Mouse (Mus musculus) kidney, adult 9 months (tissue): ENCODE results near the gene Rnf220.

Experiments
- DNase-seq: peaks from one replicate; pipeline ENCODE4 v3.0.0; 2022

Rnf220 gene

GRCm38 (mm10) chr4:117373324-117374077 is 123.4 kb downstream of the Rnf220 start:
- no peak for DNase-seq

DNA sequence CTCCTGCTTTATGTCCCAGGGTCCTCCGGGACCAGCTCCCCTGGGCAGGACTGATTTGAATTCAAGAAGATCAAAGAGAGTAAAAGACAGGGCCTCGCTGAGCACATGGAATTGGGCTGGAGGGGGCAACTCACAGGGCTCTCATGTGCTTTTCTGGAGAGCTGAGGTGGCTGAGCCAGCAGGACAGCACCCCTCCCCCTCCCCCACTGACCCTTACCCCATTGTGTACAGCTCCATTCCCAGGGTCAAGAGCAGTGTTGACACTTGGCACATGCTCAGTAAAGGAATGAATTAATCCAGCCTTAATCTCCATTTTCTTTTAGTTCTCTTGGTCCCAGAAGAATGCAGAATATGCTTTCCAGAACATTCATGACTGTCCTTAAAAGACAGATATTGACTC is 125.0 kb downstream of the Rnf220 start:
- DNase-seq, result peak; percentile 26

DNA sequence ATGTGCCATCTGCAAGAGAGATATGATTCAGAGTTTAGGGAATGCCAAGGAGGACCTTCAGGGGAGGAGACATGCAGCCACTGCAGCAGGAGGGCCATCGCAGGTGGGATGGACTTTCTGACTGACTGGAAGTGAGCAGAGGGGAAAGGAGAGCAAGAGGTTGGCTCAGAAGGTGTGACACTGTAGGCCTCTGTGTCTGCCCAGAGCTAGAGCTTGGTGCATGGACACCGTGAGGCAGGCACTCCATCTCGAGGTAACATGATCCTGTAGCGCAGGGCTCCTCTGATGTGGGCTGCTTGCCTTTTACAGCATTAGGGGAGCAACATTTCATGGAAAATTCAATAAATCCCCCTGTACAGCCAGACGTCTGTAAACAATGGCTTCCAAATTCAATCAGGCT is 126.5 kb downstream of the Rnf220 start:
- no peak for DNase-seq

GRCm38 (mm10) chr4:117369571-117369970 is 127.3 kb downstream of the Rnf220 start:
- no peak for DNase-seq

DNA sequence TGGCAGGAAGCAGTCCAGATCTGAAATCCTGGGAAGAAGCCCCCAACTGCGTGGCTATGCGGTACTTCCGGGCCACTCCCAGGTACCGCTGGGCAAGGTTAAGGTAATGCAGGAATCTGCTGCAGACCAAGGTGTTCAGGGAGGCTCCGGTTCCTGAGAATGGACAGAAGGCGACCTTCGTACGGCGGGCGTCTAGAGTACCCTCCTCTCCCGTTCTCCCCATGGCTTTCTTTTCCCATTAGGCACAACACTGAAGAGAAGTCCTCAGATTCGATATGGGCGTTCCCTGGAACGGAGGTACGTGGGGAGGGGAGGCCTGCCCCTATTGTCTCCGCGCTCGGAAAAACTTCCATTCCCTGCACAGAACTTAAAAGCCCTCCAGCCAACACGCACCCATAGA is 129.5 kb downstream of the Rnf220 start:
- DNase-seq, result no peak

GRCm38 (mm10) chr4:117362085-117362484 is 134.8 kb downstream of the Rnf220 start:
- DNase-seq, result no peak

DNA sequence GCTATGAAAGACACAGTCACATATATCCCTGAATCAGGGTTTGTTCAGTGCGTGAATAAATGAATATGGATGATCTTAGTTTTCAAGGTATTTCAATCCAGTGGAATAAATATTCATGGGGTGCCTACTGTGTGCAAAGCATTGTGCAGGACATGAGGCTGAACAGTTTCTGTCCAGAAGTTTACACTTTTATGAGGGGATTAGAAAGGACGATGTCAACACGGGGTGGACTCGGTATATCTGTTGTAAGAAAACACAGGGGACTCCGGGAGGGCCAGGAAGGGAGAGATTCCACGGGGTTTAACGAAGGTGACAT is 135.3 kb downstream of the Rnf220 start:
- no peak for DNase-seq

- no peak for DNase-seq
Observed at GRCm38 (mm10) chr4:117360713-117361557, 135.9 kb downstream of the Rnf220 start.

DNA sequence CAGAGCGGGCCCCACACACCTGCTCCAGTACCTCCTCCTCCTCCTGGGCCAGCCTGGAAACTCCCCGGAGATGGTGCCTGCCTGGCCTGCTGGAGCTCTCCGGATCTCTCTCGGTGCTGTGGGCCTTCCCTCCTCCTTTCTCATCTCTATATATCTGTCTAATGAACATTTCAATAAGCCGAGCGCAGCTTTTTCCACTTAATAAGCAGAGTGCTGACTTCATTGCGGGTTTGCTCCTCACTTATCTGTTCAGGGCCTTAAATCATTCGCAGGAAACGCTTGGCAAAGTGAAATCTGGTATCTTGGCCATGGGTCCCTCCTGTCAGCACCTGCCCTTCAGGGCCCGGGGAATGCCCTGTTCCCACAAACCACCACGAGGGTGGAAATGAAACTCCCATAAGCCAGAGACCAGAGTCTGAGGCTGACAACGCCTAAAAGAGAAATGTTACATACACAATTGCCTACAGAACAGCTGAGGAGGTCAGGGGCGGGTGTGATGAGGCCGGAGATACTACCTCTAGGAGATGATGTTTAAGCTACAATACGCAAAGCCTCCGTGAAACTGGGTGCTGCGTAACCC is 137.0 kb downstream of the Rnf220 start:
- no peak for DNase-seq

GRCm38 (mm10) chr4:117357917-117358316 is 138.9 kb downstream of the Rnf220 start:
- no peak for DNase-seq

GRCm38 (mm10) chr4:117357104-117357503 is 139.7 kb downstream of the Rnf220 start:
- DNase-seq, result no peak

- DNase-seq, result peak; percentile 6
Observed at GRCm38 (mm10) chr4:117356223-117356622, 140.6 kb downstream of the Rnf220 start.

DNA sequence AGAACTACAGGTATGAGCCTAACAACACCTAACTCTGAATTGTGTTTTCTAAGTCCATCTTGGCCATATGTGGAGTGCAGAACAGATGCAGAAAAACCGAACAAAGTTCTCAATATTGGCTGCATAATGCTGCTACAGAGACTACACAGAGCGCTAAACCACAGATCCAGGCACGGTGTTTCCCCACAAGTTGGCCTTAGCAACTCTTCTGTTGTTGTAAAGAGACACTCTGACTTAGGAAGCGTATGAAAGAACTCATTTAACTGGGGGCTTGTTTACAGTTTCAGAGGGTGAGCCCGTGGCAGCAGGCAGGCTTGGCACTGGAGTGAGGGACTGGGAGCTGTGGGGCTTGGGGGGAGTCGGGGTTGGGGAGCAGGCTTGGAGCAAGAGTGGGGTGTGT is 142.2 kb downstream of the Rnf220 start:
- DNase-seq, result no peak

DNA sequence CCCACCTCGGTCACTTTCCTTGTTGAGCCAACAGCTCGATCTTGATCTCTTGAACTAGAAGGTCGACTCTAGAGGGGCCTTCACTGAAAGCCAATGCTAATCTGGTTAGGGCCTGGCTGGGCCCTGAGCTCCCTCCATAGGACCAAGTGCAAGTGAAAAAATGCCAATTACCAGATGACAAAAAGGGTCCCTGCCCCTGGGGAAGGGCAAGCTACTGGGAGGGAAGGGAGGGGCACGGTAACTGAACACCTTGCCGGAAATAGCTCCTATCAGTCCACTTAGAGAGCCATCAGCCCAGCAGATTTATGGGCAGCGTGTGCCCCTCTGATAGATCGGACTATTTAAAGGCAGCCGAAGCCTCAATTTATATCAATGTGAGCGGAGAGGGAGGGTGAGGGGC is 143.9 kb downstream of the Rnf220 start:
- DNase-seq, result no peak

- peak; percentile 24 for DNase-seq
Observed at GRCm38 (mm10) chr4:117352071-117352470, 144.8 kb downstream of the Rnf220 start.

DNA sequence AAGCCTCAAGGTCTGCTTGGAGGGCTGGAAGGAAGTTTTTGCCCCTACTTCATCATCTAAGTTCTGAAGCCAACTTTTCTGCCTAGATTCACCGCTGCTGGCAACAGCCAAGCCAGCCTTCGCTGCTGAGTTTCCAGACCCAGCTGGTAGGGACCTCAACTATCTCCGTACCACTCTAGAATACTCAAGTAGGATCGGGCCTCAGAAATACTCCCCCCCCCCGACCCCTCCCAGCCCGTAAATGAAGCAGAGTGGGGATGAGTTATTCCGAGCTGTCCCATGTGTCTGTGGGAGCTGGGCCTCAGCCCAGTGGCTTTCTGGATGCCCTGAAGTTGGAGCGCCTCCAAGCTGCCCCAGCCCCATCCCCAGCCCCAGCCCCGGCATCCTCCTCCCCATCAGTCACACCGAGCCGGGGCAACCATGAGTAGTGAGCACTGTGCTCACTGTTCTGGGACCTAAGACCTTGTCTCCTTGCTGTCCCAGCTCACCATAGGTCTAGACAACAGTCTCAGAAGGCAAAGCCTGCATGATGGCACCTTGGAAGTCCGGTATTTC is 146.6 kb downstream of the Rnf220 start:
- DNase-seq, result no peak

- DNase-seq, result no peak
Observed at GRCm38 (mm10) chr4:117349327-117349726, 147.5 kb downstream of the Rnf220 start.

- peak; percentile 49 for DNase-seq
Observed at GRCm38 (mm10) chr4:117346025-117346424, 150.8 kb downstream of the Rnf220 start.

DNA sequence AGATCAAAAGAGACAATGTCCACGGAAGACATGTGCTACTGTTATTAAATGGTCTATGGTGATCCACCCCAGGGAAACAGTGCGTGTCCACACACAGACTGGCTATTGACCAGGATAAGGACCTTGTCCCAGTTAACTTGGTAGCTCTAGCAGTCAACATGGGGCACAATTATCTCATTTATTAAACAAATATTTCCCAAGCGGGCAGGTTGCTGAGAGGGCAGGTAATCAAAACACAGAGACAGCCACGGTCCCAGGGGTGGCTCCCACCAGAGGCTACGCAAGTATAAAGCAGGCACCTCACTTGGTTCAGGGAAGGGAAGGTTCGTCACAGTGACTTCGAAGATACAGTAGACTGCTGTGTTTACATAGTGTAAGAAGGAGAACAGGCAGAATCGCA is 153.5 kb downstream of the Rnf220 start:
- DNase-seq, result no peak

DNA sequence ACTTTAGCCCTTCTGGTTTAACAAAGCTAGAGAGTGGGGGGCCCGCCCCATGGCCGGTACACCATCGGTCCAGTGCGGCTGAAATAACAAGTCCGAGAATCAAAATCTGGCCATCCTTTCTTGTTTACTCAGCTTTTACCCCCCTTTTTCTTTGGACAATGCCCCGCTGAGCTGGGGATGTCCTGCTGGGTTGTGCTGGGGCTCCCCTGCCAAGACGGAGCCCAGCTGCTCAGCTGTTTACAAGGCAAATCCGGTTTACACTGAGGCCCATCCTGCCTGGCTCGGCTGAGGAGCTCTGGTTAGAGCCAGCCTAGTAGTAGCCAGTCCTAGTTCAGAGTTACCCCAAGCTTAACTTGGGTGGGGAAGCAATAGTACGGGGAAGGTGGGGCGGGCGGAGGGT is 154.1 kb downstream of the Rnf220 start:
- DNase-seq, result peak; percentile 6

GRCm38 (mm10) chr4:117341282-117341681 is 155.6 kb downstream of the Rnf220 start:
- DNase-seq, result no peak

- no peak for DNase-seq
Observed at GRCm38 (mm10) chr4:117339796-117340195, 157.1 kb downstream of the Rnf220 start.

GRCm38 (mm10) chr4:117330836-117331475 is 165.9 kb downstream of the Rnf220 start:
- DNase-seq, result no peak
